22 mouse cellular contexts compared by ENCODE assay signal in genomic region chr13:37356549-37356948, GRCm38 (mm10). TPM values are rescaled to one million over a fixed set of nuclear protein-coding genes. Genes with fewer than 3 reads are reported as not detected.
DNase-seq lines count a peak whose midpoint lies in the region; ATAC-seq and TF ChIP-seq lines count a peak whose summit lies in the region.
"Had no signal": no experiment of that assay in that cellular context is flagged by ENCODE, and none has a peak within 500 bp of the region (broad histone marks: within the 10 kb centered on the region; RNA-seq: fewer than 3 reads in every experiment).

No protein-coding gene starts in this region.

- no peak overlapping the region for H3K9ac ChIP-seq in lung, postnatal 0 days (replicated peaks; ENCODE audit: low read depth)
- H3K9ac ChIP-seq: forebrain, embryonic 15.5 days; hindbrain, embryonic 12.5 days; liver, embryonic 15.5 days; midbrain, embryonic 15.5 days had no signal

- H3K27ac ChIP-seq in lung, postnatal 0 days (ENCODE audit: low read length) = no peak overlapping the region
- H3K27ac ChIP-seq in bone marrow, adult 2 months (ENCODE audit: control insufficient read depth, insufficient read depth, low read depth, low read length, poor library complexity) = peak overlapping the region; percentile 26; the same call in 1 of the 2 replicates
- H3K27ac ChIP-seq: forebrain, embryonic 15.5 days; hindbrain, embryonic 12.5 days; liver, embryonic 15.5 days; midbrain, embryonic 15.5 days had no signal

- H3K4me1 ChIP-seq in lung, postnatal 0 days (ENCODE audit: insufficient read depth, low read depth, low read length) = no peaks in the 10 kb centered on the region
- H3K4me1 ChIP-seq in bone marrow, adult 2 months (ENCODE audit: control insufficient read depth, insufficient read depth, low read length) = peaks cover 9% of the 10 kb centered on the region; the same call in 1 of the 2 replicates
- H3K4me1 ChIP-seq: forebrain, embryonic 15.5 days; hindbrain, embryonic 12.5 days; midbrain, embryonic 15.5 days had no signal

- TF ChIP-seq POLR2A in bone marrow, adult 2 months (IDR thresholded peaks at IDR 0.05; ENCODE audit: borderline replicate concordance, control insufficient read depth, low read depth, low read length) = no peak

- ATAC-seq in lung, postnatal 0 days = no peak
- ATAC-seq in megakaryocyte, adult 5-6 weeks (ENCODE audit: poor library complexity, severe bottlenecking) = peak; percentile 83
- ATAC-seq: CD4-positive, CD25-positive, alpha-beta regulatory T cell, adult 4 months; forebrain, embryonic 15.5 days; midbrain, embryonic 15.5 days had no signal

- no peak for TF ChIP-seq EP300 in lung, postnatal 0 days (IDR thresholded peaks at IDR 0.05)

- no peaks in the 10 kb centered on the region for H3K9me3 ChIP-seq in lung, postnatal 0 days (ENCODE audit: low read length)
- H3K9me3 ChIP-seq: forebrain, embryonic 15.5 days; G1E; hindbrain, embryonic 12.5 days; liver, embryonic 15.5 days; megakaryocyte, embryonic 14.5 days; midbrain, embryonic 15.5 days had no signal

- peak; percentile 24 for DNase-seq in lung, postnatal 0 days (ENCODE audit: low spot score)
- no peak for DNase-seq in lung, postnatal 14 days
- peak; percentile 59 to 61 for DNase-seq in B cell, adult 2 months
- DNase-seq in thymus, adult 18-20 months = no peak
- DNase-seq in urinary bladder, postnatal 14 days (ENCODE audit: low spot score) = no peak
- DNase-seq in cerebellum, postnatal 4 days (ENCODE audit: low spot score in 2 of 2) = no peak
- DNase-seq: adrenal gland, postnatal 36 days; cerebellum, adult 2 months; heart, postnatal 10 days; kidney, adult 18-20 months; kidney, postnatal 14 days; thymus, postnatal 36 days had no signal

- TF ChIP-seq CTCF in lung, postnatal 0 days (IDR thresholded peaks at IDR 0.05) = no peak
- TF ChIP-seq CTCF in bone marrow, adult 2 months (IDR thresholded peaks at IDR 0.05; ENCODE audit: control insufficient read depth, insufficient read depth, low read length) = no peak

- no peak overlapping the region for H3K4me3 ChIP-seq in lung, postnatal 0 days (ENCODE audit: low read depth, low read length)
- H3K4me3 ChIP-seq in bone marrow, adult 2 months (replicated peaks; ENCODE audit: control insufficient read depth, low read depth, low read length) = no peak overlapping the region
- H3K4me3 ChIP-seq: forebrain, embryonic 15.5 days; hindbrain, embryonic 12.5 days; liver, embryonic 15.5 days; midbrain, embryonic 15.5 days had no signal

- H3K4me2 ChIP-seq in lung, postnatal 0 days (replicated peaks; ENCODE audit: low read depth, low read length) = no peak overlapping the region
- H3K4me2 ChIP-seq: forebrain, embryonic 15.5 days; heart, embryonic 11.5 days; hindbrain, embryonic 12.5 days; liver, embryonic 15.5 days; midbrain, embryonic 15.5 days had no signal

- H3K36me3 ChIP-seq in lung, postnatal 0 days (ENCODE audit: insufficient read depth, low read length) = no peaks in the 10 kb centered on the region
- H3K36me3 ChIP-seq: forebrain, embryonic 15.5 days; G1E; hindbrain, embryonic 12.5 days; liver, embryonic 15.5 days; midbrain, embryonic 15.5 days had no signal

- 88% methylated on average over 2 of the region's 2 CpGs for WGBS in lung, postnatal 0 days
- WGBS in bone marrow, adult 2 months = 12% methylated on average over 2 of the region's 2 CpGs

- no peaks in the 10 kb centered on the region for H3K27me3 ChIP-seq in lung, postnatal 0 days (replicated peaks; ENCODE audit: insufficient read depth, low read length)
- H3K27me3 ChIP-seq: forebrain, embryonic 15.5 days; hindbrain, embryonic 12.5 days; liver, embryonic 15.5 days; megakaryocyte, embryonic 14.5 days; midbrain, embryonic 15.5 days had no signal

RNA-seq across cellular contexts. Expression of gene Ly86, which starts 11.5 kb away (rescaled TPM):
- polyA plus RNA-seq in lung, postnatal 0 days (2015; fragmentation: Nextera tagmentation; extraction: Ambion mirVana) = 13.8 and 15.5 TPM in 2 replicates
- 10.7 and 18.8 TPM in 2 replicates for polyA plus RNA-seq in bone marrow, adult 2 months (2011; ENCODE audit: insufficient read depth, insufficient read length, low replicate concordance, missing spikeins)
- 497 and 530 TPM in 2 replicates for total RNA-seq in megakaryocyte, adult 5-6 weeks (2015)
- total RNA-seq in megakaryocyte, adult 5-6 weeks (2017) = 408 and 439 TPM in 2 replicates
- polyA plus RNA-seq: G1E had no signal

Comparison
In these comparisons a context has a peak if more than half of its experiments do, and no peak if none do; other contexts are left out.
1. DNase-seq: peak in lung, postnatal 0 days (single experiment) and B cell, adult 2 months (2 of 2); none in lung, postnatal 14 days (single experiment), thymus, adult 18-20 months (0 of 2), urinary bladder, postnatal 14 days (single experiment) and cerebellum, postnatal 4 days (0 of 2).